Mouse (Mus musculus): Measurements from ENCODE around the gene 4931428L18Rik. TPM values are rescaled to one million over a fixed set of nuclear protein-coding genes. Genes with fewer than 3 reads are reported as not detected.

The 4931428L18Rik gene
- polyA plus RNA-seq, 1 experiment from 2014 or later = not detected

GRCm38 (mm10) chr1:31142288-31143094, 80.0 kb downstream of the 4931428L18Rik start:
- Histone ChIP-seq H3K36me3 (no peaks in the 10 kb centered on the region), H3K27me3 (ENCODE audit: low read depth, poor library complexity, severe bottlenecking) (no peaks in the 10 kb centered on the region), H3K4me1 (peaks cover 7% of the 10 kb centered on the region), H3K27ac (peak overlapping the region; percentile 36; the same call in 1 of the 2 replicates), H3K9me3 (replicated peaks) (no peaks in the 10 kb centered on the region), H3K4me3 (no peak overlapping the region)
- WGBS = 64% methylated on average over 8 of the region's 8 CpGs
- no peak for DNase-seq (ENCODE audit: low spot score)

GRCm38 (mm10) chr1:31138387-31138786, 84.1 kb downstream of the 4931428L18Rik start:
- no peaks in the 10 kb centered on the region for H3K36me3 ChIP-seq
- H3K4me3 ChIP-seq = no peak overlapping the region
- H3K9me3 ChIP-seq (replicated peaks) = no peaks in the 10 kb centered on the region
- H3K4me1 ChIP-seq = peaks cover 7% of the 10 kb centered on the region
- no peak for DNase-seq (ENCODE audit: low spot score)
- no peaks in the 10 kb centered on the region for H3K27me3 ChIP-seq (ENCODE audit: low read depth, poor library complexity, severe bottlenecking)
- no peak overlapping the region for H3K27ac ChIP-seq
- WGBS = 81% methylated on average over 3 of the region's 3 CpGs

GRCm38 (mm10) chr1:31113466-31113865, 109.0 kb downstream of the 4931428L18Rik start:
- DNase-seq (ENCODE audit: low spot score) = no peak
- WGBS = 77% methylated on average over 4 of the region's 4 CpGs
- Histone ChIP-seq H3K36me3 (no peaks in the 10 kb centered on the region), H3K4me3 (no peak overlapping the region), H3K27ac (no peak overlapping the region), H3K4me1 (no peaks in the 10 kb centered on the region), H3K27me3 (ENCODE audit: low read depth, poor library complexity, severe bottlenecking) (no peaks in the 10 kb centered on the region), H3K9me3 (replicated peaks) (no peaks in the 10 kb centered on the region)

GRCm38 (mm10) chr1:31107961-31108360, 114.5 kb downstream of the 4931428L18Rik start:
- WGBS = 92% methylated on average over 3 of the region's 3 CpGs

GRCm38 (mm10) chr1:31102863-31103657, 119.4 kb downstream of the 4931428L18Rik start:
- Histone ChIP-seq H3K9me3 (replicated peaks) (no peaks in the 10 kb centered on the region), H3K27ac (no peak overlapping the region), H3K4me3 (no peak overlapping the region), H3K27me3 (ENCODE audit: low read depth, poor library complexity, severe bottlenecking) (no peaks in the 10 kb centered on the region), H3K36me3 (no peaks in the 10 kb centered on the region), H3K4me1 (no peaks in the 10 kb centered on the region)
- DNase-seq (ENCODE audit: low spot score) = no peak
- WGBS = 84% methylated on average over 12 of the region's 12 CpGs

More at GRCm38 (mm10) chr1:31107961-31108360, 114.5 kb downstream of the 4931428L18Rik start:
- Histone ChIP-seq H3K27me3 (ENCODE audit: low read depth, poor library complexity, severe bottlenecking) (no peaks in the 10 kb centered on the region), H3K9me3 (replicated peaks) (no peaks in the 10 kb centered on the region), H3K4me1 (no peaks in the 10 kb centered on the region), H3K27ac (no peak overlapping the region), H3K4me3 (no peak overlapping the region), H3K36me3 (no peaks in the 10 kb centered on the region)
- DNase-seq (ENCODE audit: low spot score) = no peak

GRCm38 (mm10) chr1:31102280-31102679, 120.2 kb downstream of the 4931428L18Rik start:
- Histone ChIP-seq H3K27ac (no peak overlapping the region), H3K4me3 (no peak overlapping the region), H3K4me1 (no peaks in the 10 kb centered on the region), H3K9me3 (replicated peaks) (no peaks in the 10 kb centered on the region), H3K27me3 (ENCODE audit: low read depth, poor library complexity, severe bottlenecking) (no peaks in the 10 kb centered on the region), H3K36me3 (no peaks in the 10 kb centered on the region)
- WGBS = 88% methylated on average over 2 of the region's 2 CpGs
- no peak for DNase-seq (ENCODE audit: low spot score)

GRCm38 (mm10) chr1:31097208-31097607, 125.3 kb downstream of the 4931428L18Rik start:
- 89% methylated on average over 3 of the region's 3 CpGs for WGBS

GRCm38 (mm10) chr1:31096466-31096793, 126.1 kb downstream of the 4931428L18Rik start:
- no peak for DNase-seq (ENCODE audit: low spot score)
- no peaks in the 10 kb centered on the region for H3K36me3 ChIP-seq
- H3K9me3 ChIP-seq (replicated peaks) = no peaks in the 10 kb centered on the region
- H3K27ac ChIP-seq = no peak overlapping the region
- no peak overlapping the region for H3K4me3 ChIP-seq
- WGBS = 64% methylated on average over 2 of the region's 2 CpGs
- no peaks in the 10 kb centered on the region for H3K27me3 ChIP-seq (ENCODE audit: low read depth, poor library complexity, severe bottlenecking)
- H3K4me1 ChIP-seq = peaks cover 10% of the 10 kb centered on the region

More at GRCm38 (mm10) chr1:31097208-31097607, 125.3 kb downstream of the 4931428L18Rik start:
- no peaks in the 10 kb centered on the region for H3K9me3 ChIP-seq (replicated peaks)
- DNase-seq (ENCODE audit: low spot score) = no peak
- H3K27me3 ChIP-seq (ENCODE audit: low read depth, poor library complexity, severe bottlenecking) = no peaks in the 10 kb centered on the region
- H3K27ac ChIP-seq = no peak overlapping the region
- H3K4me1 ChIP-seq = peaks cover 10% of the 10 kb centered on the region
- no peaks in the 10 kb centered on the region for H3K36me3 ChIP-seq
- H3K4me3 ChIP-seq = no peak overlapping the region

GRCm38 (mm10) chr1:31095706-31096465, 126.6 kb downstream of the 4931428L18Rik start:
- no peak for DNase-seq (ENCODE audit: low spot score)
- 61% methylated on average over 5 of the region's 5 CpGs for WGBS
- Histone ChIP-seq H3K27me3 (ENCODE audit: low read depth, poor library complexity, severe bottlenecking) (no peaks in the 10 kb centered on the region), H3K4me3 (no peak overlapping the region), H3K36me3 (no peaks in the 10 kb centered on the region), H3K27ac (no peak overlapping the region), H3K4me1 (peaks cover 10% of the 10 kb centered on the region), H3K9me3 (replicated peaks) (no peaks in the 10 kb centered on the region)

GRCm38 (mm10) chr1:31094792-31095191, 127.7 kb downstream of the 4931428L18Rik start:
- Histone ChIP-seq H3K4me1 (peaks cover 10% of the 10 kb centered on the region), H3K27ac (no peak overlapping the region), H3K9me3 (replicated peaks) (no peaks in the 10 kb centered on the region), H3K4me3 (no peak overlapping the region), H3K27me3 (ENCODE audit: low read depth, poor library complexity, severe bottlenecking) (no peaks in the 10 kb centered on the region), H3K36me3 (no peaks in the 10 kb centered on the region)
- WGBS = 81% methylated on average over 3 of the region's 3 CpGs
- no peak for DNase-seq (ENCODE audit: low spot score)

- no peak overlapping the region for H3K27ac ChIP-seq
- H3K4me1 ChIP-seq = peaks cover 10% of the 10 kb centered on the region
- WGBS = 93% methylated on average over 1 of the region's 1 CpGs
- DNase-seq (ENCODE audit: low spot score) = no peak
- no peaks in the 10 kb centered on the region for H3K9me3 ChIP-seq (replicated peaks)
- H3K27me3 ChIP-seq (ENCODE audit: low read depth, poor library complexity, severe bottlenecking) = no peaks in the 10 kb centered on the region
- H3K36me3 ChIP-seq = no peaks in the 10 kb centered on the region
- no peak overlapping the region for H3K4me3 ChIP-seq
Observed at GRCm38 (mm10) chr1:31093939-31094338, 128.5 kb downstream of the 4931428L18Rik start.

- H3K9me3 ChIP-seq (replicated peaks) = no peaks in the 10 kb centered on the region
- H3K4me1 ChIP-seq = no peaks in the 10 kb centered on the region
- H3K27me3 ChIP-seq (ENCODE audit: low read depth, poor library complexity, severe bottlenecking) = no peaks in the 10 kb centered on the region
- no peak overlapping the region for H3K27ac ChIP-seq
- no peak overlapping the region for H3K4me3 ChIP-seq
- no peak for DNase-seq (ENCODE audit: low spot score)
- WGBS = 88% methylated on average over 4 of the region's 4 CpGs
- no peaks in the 10 kb centered on the region for H3K36me3 ChIP-seq
Observed at GRCm38 (mm10) chr1:31088686-31089085, 133.8 kb downstream of the 4931428L18Rik start.

Measured in limb, embryonic 10.5 days (tissue).